Mouse (Mus musculus): ENCODE measurements around the gene Tcf15.

Gene Tcf15

DNA sequence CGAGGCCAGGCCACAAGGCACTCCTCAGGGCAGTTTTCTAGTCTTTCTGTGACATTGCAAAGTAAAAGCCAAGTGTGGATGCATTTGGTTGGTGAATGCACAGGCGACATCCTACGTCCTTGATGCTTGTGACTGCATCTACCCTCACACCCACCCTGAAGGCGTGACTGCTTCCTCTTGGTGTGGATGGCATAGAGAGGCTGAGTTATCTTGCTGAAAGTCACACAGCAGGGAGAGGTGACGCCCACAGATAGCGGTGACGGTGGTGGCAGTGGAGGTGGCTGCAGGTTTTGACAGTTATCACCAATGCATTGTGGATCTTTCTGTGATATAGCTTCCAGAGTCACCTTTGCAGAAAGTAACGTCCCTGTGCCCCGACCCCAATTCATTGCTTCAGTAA lies 20.5 kb upstream of the Tcf15 start:
- CTCF ChIA-PET = no interaction called here

DNA sequence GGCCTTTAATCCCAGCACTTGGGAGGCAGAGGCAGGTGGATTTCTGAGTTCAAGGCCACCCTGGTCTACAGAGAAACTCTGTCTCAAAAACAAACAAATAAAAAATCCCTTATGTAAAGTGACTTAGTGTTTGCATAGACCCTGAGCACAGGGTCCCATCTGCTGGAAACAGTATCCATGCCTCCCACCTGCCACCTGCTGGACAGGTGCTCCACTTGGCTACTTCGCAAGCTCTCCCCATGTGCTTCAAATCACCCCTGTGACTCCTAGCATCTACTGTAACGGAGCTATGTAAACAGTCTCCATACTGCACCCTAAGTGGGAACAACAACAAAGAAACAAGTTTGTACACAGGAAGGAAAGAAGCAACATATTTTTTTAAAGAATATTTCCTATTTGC lies 14.8 kb upstream of the Tcf15 start:
- CTCF ChIA-PET = no interaction called here

DNA sequence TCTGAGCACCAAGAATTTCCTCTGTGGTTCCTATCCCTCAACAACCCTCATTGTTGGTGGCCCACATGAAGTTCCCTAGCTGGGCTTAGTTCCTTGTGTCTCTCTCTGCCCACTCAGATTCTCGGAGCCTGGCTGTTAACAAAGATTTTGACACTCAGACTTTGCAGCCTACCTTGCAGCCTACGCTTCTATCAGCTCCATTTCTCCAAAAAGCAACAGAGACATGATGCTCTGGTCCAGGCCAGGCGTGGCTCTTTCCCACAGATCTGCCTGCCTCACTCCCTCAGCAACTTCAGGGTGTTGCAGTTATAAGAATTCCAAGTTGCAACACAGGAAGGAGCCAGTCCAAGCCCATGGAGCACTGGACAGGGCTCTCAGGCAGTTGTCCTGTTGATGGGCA lies 13.6 kb upstream of the Tcf15 start:
- CTCF ChIA-PET = no interaction called here

DNA sequence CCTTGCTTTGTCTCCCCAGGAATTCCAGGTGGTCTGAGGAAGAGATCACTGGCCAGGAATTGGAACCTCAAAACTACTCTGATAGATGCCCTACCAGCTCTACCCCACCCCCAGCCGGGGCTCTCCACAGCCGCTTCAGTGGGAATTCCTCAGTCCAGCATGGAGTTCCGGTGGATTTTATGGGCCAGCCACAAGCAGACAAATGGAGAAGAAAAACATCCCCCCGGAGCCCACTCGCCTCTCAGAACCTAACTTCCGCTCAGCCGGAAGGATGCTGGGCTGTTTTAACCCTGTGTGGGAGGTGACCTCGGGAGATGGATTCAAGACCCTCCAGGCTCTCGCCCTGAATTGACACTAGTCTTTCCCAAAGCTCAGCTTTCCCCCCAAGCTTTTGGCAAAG lies 11.3 kb upstream of the Tcf15 start:
- CTCF ChIA-PET = no interaction called here

DNA sequence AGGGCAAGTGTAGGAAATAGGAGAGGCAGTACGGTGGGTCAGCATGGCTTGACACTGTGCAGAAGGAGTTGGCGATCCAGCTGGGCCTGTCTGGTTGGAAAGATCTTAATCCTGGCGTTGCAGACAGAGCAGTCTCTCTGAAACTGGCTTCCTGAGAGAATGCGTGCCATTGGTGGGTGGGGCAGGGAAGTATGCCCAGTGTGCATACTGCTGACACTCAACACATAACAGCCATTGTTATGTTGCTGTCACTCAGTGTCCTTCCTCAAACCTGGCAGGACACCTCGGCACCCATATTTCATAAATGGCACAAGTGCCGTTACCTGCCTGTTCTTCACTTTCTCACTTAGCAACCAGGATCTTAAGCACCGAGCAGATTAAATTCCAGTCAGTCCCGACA lies 10.7 kb upstream of the Tcf15 start:
- CTCF ChIA-PET = no interaction called here

DNA sequence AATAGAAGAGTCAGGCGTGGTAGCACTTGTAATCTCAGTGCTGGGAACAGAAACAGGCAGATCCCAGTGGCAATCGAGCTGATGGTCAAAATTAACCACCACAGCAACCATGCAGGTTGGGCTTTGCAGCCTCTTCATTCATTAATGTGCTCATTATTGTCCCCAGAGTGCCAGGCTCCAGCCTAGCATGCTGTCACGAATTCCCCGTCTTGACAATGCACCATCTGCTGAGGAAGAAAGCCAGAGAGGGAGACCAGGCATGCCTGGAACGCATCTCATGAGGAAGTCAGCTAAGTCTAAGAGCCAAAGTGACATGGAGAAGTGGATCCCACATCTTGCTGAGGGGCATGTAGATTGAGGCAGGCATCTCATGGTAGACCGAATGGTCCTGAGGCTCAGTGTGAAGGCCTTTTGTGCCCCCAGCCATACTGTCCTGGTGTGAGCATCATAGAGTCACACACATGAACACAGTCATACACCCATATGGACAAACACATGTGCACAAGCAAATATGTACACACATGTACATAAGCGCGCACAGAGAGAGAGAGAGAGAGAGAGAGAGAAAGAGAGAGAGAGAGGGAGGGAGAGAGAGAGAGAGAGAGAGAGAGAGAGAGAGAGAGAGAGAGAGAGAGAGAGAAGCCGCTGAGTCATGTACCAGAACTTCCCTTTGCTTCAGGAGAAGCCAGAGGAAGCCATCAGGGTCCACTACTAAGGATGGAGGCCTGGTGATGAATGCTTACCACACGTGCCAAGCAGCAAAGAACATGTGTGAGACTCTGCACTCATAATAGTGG lies 4.0 kb upstream of the Tcf15 start:
- CTCF ChIA-PET = no interaction called here

DNA sequence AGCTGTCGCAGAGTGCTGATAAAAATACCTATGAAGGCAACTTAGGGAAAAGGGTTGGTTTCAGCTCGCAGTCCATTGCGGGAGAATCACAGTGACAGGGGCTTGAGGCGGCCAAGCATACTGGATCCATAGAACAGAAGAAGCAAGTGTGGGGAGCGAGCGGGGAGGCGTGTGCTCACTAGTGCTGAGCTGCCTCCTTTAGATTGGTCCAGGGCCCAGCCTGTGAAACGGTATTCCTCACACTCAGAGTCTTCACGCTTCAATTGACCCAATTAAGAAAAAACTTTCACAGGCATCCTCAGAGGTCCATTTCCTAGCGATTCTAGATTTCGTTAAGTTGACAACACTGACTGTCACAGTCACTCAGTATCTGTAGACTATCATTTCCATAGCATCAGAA lies 2.4 kb upstream of the Tcf15 start:
- CTCF ChIA-PET = no interaction called here

DNA sequence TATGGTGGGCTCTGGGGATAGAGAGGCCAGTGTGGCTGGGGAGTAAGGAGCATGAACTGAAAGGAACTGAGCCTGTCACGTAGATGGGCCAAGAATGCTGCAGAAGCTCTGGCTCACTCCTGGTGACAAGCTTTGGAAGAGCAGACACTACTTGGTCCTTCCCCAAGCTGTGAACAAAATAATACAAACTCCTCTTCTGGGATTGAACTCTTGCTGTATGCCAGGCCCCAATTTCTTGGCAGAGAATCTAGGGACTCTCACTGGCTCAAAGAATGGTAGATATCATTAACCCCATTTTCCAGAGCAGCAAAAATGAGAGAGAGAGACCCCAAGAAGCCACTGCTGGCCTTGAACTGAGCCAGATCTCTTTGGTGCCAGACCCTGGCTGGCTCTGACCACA lies 1.9 kb upstream of the Tcf15 start:
- CTCF ChIA-PET = no interaction called here

DNA sequence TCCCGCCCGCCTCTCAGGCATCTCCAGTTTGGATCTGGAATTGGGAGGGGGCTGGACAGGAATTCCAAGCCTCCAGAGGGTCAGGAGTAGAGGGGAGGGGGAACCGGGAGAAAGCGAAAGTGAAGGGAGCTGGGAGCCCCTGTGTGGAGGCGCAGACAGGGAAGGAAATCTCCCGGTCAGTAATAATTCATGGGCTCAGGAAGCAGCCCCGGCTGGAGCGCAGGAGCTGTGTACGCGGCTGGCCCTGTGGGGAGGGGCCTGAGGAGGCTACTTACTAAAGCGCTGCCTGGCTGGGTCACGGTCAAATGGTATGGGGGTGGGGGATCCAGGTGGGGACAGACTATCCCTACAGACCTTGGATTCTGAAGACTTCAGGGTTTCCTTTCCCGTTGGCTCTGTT lies 1.3 kb upstream of the Tcf15 start:
- CTCF ChIA-PET = no interaction called here

DNA sequence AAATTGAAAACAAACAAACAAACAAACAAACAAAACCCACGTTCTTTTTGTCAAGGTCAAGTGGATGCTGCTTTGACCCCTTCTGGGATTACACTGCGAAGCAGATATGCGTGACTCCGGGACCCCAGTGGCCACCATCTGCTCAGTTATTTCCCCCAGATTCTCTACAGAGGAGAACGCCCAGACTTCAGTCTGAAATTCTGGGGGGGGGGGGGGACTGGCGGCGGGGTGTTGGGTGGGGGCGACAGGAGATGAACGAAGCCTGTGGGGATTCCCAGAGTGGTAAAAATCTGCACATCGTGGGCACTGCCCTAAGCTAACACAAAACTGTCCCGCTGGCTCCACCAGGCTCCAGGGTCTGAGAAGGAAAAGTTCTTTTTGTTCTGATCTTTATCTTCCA lies 790 bp upstream of the Tcf15 start:
- CTCF ChIA-PET = no interaction called here

DNA sequence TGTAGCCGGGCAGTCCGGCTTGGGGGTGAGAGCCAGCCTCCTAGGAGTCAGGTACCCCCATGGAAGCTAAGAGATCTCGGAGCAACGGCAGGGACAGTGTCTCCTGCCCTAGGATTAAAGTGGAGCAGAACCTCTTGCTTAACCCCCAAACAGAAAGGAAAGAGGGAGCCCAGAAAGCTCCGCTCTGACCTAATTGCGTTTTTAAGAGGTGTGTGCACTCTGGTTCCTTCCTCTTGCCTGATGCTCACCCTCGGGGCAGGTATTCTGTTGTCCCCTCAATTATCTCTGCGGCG lies 743 bp downstream of the Tcf15 start:
- CTCF ChIA-PET = no interaction called here

DNA sequence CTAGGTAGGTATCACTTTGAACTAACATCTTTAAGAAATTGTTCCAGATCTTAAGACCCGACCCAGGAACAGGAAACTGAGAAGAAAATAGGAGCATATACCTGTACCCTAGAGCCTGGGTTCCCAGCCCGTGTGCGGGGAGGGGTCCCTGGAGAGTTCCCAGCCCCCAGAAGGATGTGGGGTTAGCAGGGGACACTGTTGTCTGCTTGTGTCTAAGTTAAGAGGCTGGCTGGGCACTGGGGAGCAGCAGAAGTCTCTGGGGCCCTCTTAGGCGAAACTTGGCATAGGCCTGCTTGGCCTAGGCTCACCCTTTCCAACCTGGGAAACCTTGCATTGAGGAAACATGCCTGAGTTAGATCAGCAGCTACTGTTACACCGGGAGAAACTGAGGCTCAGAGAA lies 1.1 kb downstream of the Tcf15 start:
- CTCF ChIA-PET = no interaction called here

DNA sequence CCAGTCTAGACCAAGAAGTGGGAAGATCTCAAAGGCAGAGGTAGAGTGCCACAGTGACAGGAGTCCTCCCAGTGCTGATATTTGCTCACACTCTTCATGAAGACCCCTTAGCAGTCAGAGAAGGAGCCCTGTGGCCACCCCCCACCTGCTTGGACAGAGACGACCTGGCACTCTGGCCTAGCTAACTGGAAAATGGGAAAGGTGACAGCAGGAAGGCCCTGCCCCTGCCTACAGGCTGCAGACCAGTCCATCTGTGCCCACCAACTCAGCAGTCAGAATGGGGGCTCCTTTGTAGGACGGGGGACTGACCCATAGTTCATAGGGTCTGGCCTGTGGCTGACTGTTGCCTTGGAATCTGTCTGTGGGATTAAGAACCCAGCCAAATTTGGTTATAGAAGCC lies 2.4 kb downstream of the Tcf15 start:
- CTCF ChIA-PET = no interaction called here

DNA sequence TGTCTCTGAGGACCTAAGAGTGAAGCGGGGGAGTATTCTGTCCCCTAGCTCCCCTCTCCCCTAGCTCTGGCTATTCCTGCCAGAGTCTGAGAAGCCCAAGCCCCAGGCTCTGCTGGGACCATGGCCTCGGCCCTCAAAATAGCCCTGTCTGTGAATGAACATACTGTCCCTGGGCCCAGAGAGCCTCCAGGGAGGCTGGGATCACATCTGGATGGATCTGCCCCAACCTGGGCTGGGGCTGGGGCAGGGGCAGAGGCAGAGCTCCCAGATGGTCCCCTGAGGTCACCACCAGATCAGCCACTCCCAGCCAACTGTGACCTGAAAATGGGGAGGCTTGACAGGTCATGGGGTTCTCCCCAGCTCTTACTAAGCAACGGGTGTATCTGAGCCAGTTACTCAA lies 3.7 kb downstream of the Tcf15 start:
- CTCF ChIA-PET = no interaction called here

DNA sequence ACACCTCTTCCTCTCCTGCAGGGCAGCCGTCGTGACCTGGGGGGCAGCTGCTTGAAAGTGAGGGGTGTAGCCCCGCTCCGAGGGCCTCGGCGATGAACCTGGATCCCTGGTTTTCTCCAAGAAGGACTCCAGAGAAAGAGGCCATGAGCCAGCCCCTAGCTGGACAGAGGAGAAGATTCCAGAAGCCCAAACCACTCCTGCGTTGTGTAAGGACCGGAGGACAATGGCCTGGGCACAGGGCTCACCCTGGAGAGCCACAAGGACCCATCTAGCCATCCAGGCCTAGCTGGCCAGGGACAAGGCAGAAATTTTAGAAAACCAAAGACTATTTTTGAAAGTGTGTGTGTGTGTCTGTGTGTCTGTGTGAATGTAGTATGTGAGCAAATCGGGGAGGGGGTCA lies 5.3 kb downstream of the Tcf15 start:
- CTCF ChIA-PET = no interaction called here

DNA sequence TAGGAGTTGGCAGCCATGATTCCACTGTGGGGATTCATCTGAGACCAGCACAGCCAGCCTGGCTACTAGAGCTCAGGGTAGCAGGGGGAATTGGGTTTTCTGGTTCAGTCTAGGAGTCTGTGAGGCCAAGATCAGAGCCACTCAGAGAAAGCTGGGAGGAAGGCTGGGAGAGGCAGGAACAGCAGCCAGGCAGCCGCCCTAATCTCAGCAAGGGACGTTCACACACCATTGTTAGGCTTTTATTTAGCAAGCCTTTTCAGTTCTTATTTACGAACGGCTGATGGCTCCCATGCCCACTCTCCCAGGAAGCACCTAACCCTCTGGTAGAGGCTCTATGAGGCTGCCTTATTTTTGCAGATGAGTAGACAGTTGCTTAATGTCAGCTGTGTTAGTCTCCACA lies 6.5 kb downstream of the Tcf15 start:
- CTCF ChIA-PET = no interaction called here

DNA sequence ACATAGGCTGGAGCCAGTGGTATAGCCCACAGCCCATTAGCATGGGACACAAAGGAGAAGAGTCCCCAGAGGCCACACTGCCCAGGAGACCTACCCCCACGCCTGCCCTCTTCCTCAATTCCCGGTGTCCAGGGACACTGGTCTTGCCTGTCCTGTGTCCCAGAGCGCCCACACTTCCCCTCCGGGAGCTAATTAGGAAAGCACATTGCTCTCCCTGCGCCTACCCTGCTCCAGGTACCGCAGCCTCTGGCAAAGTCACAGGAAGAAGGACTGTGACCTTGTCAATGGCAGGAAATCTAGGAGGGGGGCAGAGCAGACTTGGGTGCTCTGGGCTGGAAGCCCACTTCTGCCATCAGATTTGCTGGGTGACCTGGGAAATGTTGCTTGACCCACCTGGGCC lies 7.0 kb downstream of the Tcf15 start:
- CTCF ChIA-PET = no interaction called here

DNA sequence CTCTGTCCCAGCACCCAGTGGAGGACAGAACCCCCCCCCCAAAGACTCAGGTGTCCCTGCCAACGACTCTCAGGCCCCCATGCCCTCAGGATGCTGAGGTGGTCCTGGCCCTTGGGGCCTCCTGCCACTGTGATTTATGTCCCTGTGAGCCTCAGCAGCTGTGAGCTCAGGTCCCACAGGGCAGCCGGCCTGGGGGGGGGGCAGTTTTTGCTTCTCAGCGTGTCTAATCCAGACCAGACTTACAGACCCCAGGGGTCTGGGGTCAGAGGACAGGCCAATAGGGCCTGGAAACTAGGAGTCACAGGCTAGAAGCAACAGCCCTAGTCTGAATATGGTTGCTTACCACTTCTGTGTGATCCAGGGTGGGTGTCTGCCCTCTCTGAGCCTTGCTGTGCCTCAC lies 10.0 kb downstream of the Tcf15 start:
- CTCF ChIA-PET = no interaction called here

DNA sequence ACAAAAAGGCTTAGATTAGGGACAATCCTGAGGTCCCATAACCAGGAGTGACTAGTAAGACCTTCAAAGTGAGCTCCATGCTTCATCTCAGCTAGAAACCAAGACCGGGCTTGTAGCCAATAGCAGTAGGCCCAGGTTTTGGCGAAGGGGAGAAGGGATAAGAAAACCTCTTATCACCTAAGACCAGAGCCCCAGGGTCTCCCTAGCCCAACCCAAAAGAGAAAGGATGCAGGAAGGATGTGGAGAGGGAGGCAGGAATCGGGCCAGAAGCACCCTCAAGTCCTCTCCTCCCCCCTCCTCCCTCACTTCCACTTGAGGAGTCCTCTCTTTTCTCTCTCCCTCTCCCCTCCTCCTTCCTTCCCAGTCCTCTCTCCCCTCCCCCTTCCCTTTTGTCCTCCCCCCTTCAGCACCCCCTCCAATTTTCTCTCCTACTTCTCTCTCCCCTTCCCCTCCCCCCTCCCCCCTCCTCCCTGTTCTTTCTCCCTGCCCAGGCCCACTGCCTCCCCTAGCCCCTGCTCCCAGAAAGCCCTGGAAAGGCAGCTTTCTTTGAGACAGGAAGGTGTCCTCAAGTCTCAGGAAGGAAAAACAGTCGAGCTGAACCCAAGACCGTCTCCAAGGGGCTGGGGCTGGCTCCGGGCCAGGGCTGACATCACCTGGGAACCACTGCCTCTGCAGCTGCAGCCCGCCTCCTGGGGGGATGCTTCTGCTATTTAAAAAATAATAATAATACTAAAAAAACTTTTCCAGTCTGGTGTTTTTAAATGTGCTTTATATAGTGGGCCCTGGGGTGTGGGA lies 12.2 kb downstream of the Tcf15 start:
- CTCF ChIA-PET = interaction anchor here (0.8 kb wide), 1 partner anchor 632 kb away, joined by 21 read pairs; no protein-coding TSS in a partner anchor

DNA sequence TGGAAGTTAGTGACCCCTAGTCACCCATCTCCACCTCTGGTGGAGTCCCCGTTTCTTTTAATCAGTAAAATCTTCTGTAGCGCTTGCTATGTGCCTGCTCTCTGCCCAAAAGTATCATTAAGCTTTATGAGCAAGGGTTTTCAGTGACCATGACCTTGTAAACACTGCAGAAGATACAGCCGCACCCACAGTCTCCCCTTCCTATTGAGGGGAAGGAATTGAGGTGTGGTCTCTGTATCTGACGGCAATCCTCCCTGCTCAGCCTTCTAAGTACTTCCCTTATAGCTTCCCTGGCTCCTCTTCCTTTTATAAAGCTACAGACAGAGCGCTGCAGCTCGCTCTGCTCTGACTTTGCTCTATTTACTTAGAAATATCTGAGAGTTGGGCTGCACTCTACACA lies 13.1 kb downstream of the Tcf15 start:
- CTCF ChIA-PET = no interaction called here

DNA sequence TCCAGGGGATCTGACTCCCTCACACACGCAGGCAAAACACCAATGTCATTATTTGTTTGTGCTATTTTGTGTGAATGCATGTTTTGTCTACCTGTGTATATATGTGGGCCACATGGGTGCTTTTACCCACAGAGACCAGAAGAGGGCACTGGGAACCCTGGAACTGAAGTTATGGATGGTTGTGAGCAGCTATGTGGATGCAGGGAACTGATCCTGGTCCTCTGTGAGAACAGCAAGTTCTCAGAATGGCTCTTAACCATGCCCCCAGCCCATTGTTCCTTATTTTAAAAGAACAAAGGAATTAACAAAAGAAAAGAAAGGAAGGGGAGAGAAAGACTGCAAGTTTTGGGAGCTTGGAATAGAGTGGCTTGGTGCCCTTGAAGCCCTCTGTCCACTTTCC lies 16.1 kb downstream of the Tcf15 start:
- CTCF ChIA-PET = no interaction called here

DNA sequence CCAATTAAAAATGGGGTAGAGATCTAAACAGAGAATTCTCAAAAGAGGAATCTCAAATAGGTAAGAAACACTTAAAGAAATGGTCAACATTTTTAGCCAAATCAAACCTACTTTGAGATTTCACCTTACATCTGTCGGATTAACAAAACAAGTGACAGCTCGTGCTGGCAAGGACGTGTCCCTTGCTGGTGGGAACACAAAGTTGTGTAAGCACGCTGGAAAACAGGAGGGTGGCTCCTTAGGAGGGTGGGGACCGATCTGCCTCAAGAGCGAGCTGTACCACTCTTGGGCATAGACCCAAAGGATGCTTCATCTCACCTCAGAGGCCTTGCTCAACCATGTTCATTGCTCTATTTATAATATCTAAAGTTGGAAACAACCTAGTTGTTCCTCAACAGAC lies 22.9 kb downstream of the Tcf15 start:
- CTCF ChIA-PET = no interaction called here

DNA sequence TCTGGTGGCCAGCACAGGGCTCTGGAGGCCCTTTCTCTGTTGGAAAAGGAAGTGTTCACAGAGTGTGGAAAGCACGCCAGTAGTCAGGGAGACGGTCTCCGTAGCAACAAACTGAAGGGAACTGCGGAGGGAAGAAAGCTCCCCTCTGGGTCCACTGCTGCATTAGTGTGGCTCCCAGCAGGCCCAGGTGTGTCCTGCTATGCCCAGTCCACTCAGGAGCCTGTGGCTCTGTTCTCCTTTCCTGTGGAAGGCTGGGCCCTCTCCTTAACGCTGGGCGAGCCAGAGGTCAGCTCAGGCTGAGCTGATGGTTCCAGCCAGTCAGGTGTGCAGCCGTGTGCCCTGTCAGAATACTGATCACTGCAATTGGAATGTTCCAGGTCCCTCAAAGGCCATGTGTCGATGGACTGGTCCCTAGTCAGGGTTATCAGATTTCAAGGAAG lies 24.5 kb downstream of the Tcf15 start:
- CTCF ChIA-PET = no interaction called here

DNA sequence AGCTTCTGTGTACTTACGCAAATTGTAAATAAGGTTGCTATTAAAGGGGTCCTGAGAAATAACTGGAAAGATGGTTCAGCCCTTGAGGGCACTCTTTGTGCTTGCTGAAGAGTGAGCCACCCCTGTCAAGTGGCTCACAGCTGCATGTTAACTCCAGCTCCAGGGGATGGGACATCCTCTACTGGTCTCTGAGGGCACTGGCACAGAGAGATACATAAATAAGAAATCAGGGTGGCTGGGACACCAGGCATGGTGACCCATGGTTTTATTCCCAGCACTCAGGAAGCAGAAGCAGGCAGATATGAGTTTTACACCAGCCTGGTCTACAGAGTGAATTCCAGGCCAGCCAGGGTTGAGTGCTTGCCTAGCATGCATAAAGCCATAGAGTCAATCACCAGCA lies 26.0 kb downstream of the Tcf15 start:
- CTCF ChIA-PET = no interaction called here
